17 mouse cellular contexts compared by ENCODE assay signal in the genomic region with DNA sequence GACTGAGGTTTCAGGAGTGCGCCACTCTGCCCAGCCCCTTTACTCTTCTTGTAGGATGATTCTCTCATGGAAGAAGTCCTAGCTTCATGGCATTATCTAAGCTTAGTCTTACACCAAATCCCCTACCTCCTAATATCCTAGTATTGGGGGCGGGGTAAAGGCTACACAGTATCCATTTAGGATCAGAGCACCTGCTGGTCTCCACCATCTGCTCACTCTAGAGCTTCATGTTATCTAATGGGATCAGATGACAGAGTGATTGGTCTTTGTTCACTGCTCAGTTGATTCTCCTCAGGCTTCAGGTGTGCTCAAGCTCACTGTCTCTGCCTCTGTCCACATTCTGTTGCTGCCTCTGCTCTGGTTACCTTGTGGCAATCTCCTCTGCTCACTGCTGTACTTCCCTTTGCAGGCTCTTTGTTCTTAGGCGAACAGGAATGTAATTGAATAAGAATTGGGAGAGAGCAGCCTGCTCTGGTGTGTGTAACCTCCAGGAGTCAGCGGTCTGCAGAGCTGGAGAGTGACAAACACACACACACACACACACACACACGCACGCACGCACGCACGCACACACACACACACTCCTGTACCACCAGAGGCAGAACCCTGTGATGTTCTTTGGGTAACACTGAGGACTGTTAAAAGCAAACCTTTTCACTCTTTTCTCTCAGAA.
DNase-seq lines count a peak whose midpoint lies in the region; ATAC-seq lines count a peak whose summit lies in the region.
"Had no signal": no experiment of that assay in that cellular context is flagged by ENCODE, and none has a peak within 500 bp of the region (broad histone marks: within the 10 kb centered on the region; RNA-seq: fewer than 3 reads in every experiment).

No protein-coding gene starts in this region.

- 49% methylated on average over 9 of the region's 9 CpGs for WGBS in forebrain, embryonic 15.5 days
- 68% methylated on average over 9 of the region's 9 CpGs for WGBS in midbrain, embryonic 14.5 days
- WGBS in liver, embryonic 11.5 days = 69% methylated on average over 9 of the region's 9 CpGs

- H3K4me3 ChIP-seq in forebrain, embryonic 15.5 days = no peak overlapping the region
- no peak overlapping the region for H3K4me3 ChIP-seq in midbrain, embryonic 14.5 days (replicated peaks; ENCODE audit: low read depth, low read length)
- no peak overlapping the region for H3K4me3 ChIP-seq in liver, embryonic 11.5 days (ENCODE audit: low read depth, low read length)
- H3K4me3 ChIP-seq: embryonic facial prominence, embryonic 12.5 days; heart, embryonic 12.5 days had no signal

- ATAC-seq in forebrain, embryonic 15.5 days (replicated peaks) = peak; percentile 61; the same call in 1 of the 2 replicates
- ATAC-seq in midbrain, embryonic 14.5 days (ENCODE audit: low FRiP score, low TSS enrichment) = no peak; the same call in 1 of the 2 replicates
- ATAC-seq in liver, embryonic 11.5 days (replicated peaks; ENCODE audit: low FRiP score) = no peak
- ATAC-seq: lung, postnatal 0 days had no signal

- DNase-seq in heart, adult 11 months = peak; percentile 55
- DNase-seq in heart, postnatal 36 days = no peak
- DNase-seq in R1 (ENCODE audit: low read depth, low spot score) = peak; percentile 37
- peak; percentile 37 for DNase-seq in midbrain, embryonic 14.5 days
- DNase-seq in liver, embryonic 11.5 days (ENCODE audit: low spot score) = no peak
- DNase-seq in heart, adult 18-20 months = no peak
- DNase-seq in spleen, postnatal 10 days (ENCODE audit: low spot score in 2 of 2) = no peak
- DNase-seq: cerebellum, postnatal 25 days; heart, postnatal 4 days; kidney, adult 11 months; kidney, postnatal 36 days; right cerebral cortex, postnatal 25 days had no signal

- no peak overlapping the region for H3K9ac ChIP-seq in forebrain, embryonic 15.5 days (replicated peaks)
- H3K9ac ChIP-seq in midbrain, embryonic 14.5 days (replicated peaks; ENCODE audit: low read length) = no peak overlapping the region
- no peak overlapping the region for H3K9ac ChIP-seq in liver, embryonic 11.5 days (ENCODE audit: low read depth, low read length)
- H3K9ac ChIP-seq: embryonic facial prominence, embryonic 12.5 days; heart, embryonic 12.5 days; liver, embryonic 14.5 days had no signal

- H3K36me3 ChIP-seq in forebrain, embryonic 15.5 days = no peaks in the 10 kb centered on the region
- no peaks in the 10 kb centered on the region for H3K36me3 ChIP-seq in midbrain, embryonic 14.5 days (ENCODE audit: control insufficient read depth, insufficient read depth, low read length)
- no peaks in the 10 kb centered on the region for H3K36me3 ChIP-seq in liver, embryonic 11.5 days (ENCODE audit: control insufficient read depth, insufficient read depth, low read length)
- H3K36me3 ChIP-seq: embryonic facial prominence, embryonic 12.5 days; heart, embryonic 12.5 days had no signal

- no peaks in the 10 kb centered on the region for H3K27me3 ChIP-seq in forebrain, embryonic 15.5 days
- H3K27me3 ChIP-seq in midbrain, embryonic 14.5 days (ENCODE audit: control insufficient read depth, insufficient read depth, low read length) = no peaks in the 10 kb centered on the region
- H3K27me3 ChIP-seq in liver, embryonic 11.5 days (replicated peaks; ENCODE audit: control insufficient read depth, insufficient read depth, low read length) = peaks cover 20% of the 10 kb centered on the region
- H3K27me3 ChIP-seq: embryonic facial prominence, embryonic 12.5 days had no signal

- H3K27ac ChIP-seq in forebrain, embryonic 15.5 days (replicated peaks) = no peak overlapping the region
- H3K27ac ChIP-seq in midbrain, embryonic 14.5 days (replicated peaks; ENCODE audit: low read depth, low read length) = peak overlapping the region; percentile 67
- H3K27ac ChIP-seq in liver, embryonic 11.5 days (ENCODE audit: low read depth, low read length) = no peak overlapping the region
- H3K27ac ChIP-seq: embryonic facial prominence, embryonic 12.5 days; liver, embryonic 14.5 days had no signal

- intact Hi-C loops in heart, postnatal 36 days (cut with DNase I) = loop anchor here (5.0 kb wide), 1 partner anchor 82 kb away; no protein-coding TSS in a partner anchor

- H3K4me2 ChIP-seq in forebrain, embryonic 15.5 days (replicated peaks) = no peak overlapping the region
- no peak overlapping the region for H3K4me2 ChIP-seq in midbrain, embryonic 14.5 days (ENCODE audit: low read length)
- H3K4me2 ChIP-seq in liver, embryonic 11.5 days = no peak overlapping the region
- H3K4me2 ChIP-seq: embryonic facial prominence, embryonic 12.5 days; heart, embryonic 12.5 days had no signal

- peaks cover 4% of the 10 kb centered on the region; the same call in 1 of the 2 replicates for H3K4me1 ChIP-seq in forebrain, embryonic 15.5 days
- H3K4me1 ChIP-seq in midbrain, embryonic 14.5 days (ENCODE audit: control insufficient read depth, insufficient read depth, low read length) = no peaks in the 10 kb centered on the region
- H3K4me1 ChIP-seq in liver, embryonic 11.5 days (replicated peaks; ENCODE audit: control insufficient read depth, insufficient read depth, low read length) = peaks cover 3% of the 10 kb centered on the region; the same call in 1 of the 2 replicates
- H3K4me1 ChIP-seq: embryonic facial prominence, embryonic 12.5 days had no signal

- H3K9me3 ChIP-seq in forebrain, embryonic 15.5 days = no peaks in the 10 kb centered on the region
- H3K9me3 ChIP-seq in midbrain, embryonic 14.5 days (ENCODE audit: control insufficient read depth, low read length) = no peaks in the 10 kb centered on the region
- H3K9me3 ChIP-seq in liver, embryonic 11.5 days (ENCODE audit: control insufficient read depth, low read length) = no peaks in the 10 kb centered on the region
- H3K9me3 ChIP-seq: embryonic facial prominence, embryonic 12.5 days; heart, embryonic 12.5 days had no signal

Comparison
In these comparisons a context has a peak if more than half of its experiments do, and no peak if none do; other contexts are left out.
1. DNase-seq: peak in heart, adult 11 months (single experiment), R1 (single experiment) and midbrain, embryonic 14.5 days (single experiment); none in heart, postnatal 36 days (0 of 2), liver, embryonic 11.5 days (single experiment), heart, adult 18-20 months (0 of 2) and spleen, postnatal 10 days (0 of 2).